Mouse (Mus musculus): ENCODE results near the gene St8sia6.
"Not testable (repeated sequence)": the region's sequence is repeated elsewhere in the genome, so short reads cannot be mapped to it uniquely, and the experiment has no call there.

St8sia6 gene

DNA sequence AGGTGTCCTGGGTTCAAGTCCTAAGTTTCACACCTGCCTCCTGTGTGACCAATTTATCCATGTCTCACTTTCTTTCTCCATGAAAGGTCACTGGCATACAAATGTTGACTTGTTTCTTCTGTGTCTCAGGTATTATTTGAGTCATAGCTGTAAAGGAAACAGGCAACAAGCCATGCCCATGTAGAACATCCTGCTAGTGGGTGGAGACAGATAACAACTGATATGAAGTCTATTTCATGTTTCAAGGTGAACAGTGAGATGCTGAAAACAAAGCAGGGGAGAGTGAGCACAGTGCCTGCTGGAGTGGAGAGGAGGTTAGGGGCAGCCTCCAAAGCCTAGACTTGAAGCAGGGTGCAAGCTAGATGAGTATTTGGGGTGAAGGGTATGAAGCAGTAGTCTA lies 33.5 kb downstream of the St8sia6 start:
- DNase-seq: no peak

DNA sequence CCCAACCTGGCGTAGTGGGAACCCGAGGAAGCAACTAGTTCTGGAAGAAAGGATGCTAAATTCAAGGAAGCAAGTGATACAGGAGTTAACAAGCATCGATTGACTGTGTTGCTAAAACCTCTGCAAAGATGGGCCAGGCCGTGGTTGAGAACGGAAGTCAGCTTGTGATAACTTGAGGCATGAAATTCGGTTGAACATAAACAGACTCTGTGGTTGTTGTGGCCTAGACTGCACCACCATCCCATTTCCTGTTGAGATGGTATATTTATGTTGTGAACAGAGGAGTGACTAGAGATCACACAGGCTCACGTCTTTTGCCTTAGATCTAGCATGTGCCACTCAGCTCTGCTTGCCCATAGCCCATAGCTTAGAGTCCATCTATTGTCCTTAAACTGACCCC lies 36.5 kb downstream of the St8sia6 start:
- no peak for DNase-seq

DNA sequence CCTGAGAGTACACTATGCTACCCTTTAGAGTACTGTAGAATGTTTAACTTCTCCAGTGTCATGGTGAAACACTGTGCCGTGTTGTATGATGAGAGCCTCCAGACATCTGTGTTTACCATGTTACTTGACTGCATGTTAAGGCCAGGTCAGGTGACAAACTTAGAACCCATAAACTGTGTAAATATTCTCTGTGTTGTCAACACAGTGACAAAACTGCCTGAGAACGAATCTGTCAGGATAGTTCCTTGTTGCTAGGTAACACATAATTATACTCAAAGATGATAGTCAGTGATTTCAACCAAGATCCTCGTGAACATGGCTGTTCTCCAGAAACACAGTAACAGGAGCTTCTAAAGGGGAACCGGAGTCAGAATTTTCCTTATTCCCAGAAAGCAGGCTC lies 38.1 kb downstream of the St8sia6 start:
- DNase-seq: no peak

DNA sequence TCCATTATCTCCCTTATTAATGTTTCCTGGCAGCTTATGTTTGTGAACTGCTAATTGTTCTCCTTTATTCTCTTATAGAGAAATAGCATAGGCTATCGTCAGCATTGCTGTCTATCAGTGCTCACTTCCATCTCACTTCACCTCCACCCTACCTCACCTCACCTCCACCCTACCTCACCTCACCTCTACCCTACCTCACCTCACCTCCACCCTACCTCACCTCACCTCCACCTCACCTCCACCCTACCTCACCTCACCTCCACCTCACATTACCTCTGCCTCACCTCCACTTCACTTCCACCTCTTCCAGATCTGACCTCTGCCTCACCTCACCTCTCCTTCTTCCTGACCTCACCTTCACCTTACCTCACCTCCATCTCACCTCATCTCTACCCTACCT lies 42.2 kb downstream of the St8sia6 start:
- DNase-seq: no peak

DNA sequence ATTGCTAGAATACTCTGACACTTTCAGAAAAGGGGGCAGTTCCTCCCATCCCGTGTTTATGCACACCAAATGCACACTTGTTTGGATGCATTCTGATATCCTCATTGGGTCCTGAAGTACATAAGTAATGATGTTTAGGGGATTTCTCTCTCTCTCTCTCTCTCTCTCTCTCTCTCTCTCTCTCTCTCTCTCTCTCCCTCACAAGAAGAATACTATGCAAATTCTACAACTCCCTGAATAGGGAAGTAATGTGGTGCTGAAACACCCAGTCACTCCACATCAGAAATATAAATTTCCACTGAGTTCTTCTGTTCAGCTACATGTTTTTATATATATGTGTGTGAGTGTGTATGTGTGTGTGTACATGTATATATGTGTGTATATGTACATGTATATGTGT lies 43.1 kb downstream of the St8sia6 start:
- no peak for DNase-seq

DNA sequence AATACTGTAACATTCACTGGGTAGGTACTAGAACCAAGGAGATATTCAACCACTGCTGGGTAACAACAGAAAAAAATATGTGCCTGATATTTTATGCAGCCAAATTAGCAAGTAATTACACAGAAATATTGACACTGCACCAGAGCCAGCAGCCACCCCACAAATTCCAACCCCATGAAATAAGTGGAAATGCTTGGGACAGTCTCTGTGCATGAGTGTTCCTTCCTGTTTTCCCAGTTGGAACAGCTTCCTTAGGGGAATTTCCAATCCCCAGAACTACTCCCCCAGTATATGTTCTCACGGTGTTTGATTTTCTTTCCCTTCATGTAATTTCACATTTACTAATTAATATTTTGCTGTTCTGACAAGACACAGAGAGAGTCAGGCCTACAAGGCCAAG lies 43.8 kb downstream of the St8sia6 start:
- DNase-seq: no peak

DNA sequence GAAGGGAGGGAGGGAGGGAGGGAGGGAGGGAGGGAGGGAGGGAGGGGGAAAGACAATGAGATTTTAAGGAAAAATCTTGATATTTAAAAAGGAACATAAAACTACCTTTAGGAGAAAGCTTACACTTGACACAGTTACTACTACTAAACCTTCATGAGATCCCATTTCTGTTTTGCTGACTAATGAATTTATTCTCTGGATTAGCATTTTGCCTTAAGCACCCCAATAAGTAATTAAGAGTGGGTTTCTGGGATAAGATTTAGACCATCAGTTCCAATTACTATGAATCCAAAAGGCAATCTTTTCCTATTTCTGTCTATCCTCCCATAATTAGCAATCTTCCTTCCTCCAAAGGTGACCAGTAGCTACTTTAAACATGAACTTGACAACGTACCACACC lies 44.7 kb downstream of the St8sia6 start:
- no peak for DNase-seq

DNA sequence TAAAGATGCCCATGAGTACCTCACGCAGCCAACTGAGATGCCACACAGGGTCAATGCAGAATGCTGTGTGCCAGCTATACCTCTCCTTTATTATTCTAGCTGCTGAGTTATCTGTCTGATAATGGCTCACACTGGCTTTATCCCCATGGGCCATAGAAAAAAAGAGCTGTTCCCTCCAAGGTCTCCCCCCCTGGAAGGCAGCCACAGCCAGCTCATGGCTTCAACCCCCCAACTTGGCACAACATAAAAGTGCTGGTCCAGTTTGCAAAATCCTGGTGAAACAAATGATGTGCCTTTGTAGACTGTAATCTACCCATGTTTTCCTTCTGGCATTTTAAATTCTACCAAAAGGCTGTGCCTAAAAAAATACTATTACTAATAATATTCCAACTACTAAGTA lies 46.3 kb downstream of the St8sia6 start:
- DNase-seq: no peak

DNA sequence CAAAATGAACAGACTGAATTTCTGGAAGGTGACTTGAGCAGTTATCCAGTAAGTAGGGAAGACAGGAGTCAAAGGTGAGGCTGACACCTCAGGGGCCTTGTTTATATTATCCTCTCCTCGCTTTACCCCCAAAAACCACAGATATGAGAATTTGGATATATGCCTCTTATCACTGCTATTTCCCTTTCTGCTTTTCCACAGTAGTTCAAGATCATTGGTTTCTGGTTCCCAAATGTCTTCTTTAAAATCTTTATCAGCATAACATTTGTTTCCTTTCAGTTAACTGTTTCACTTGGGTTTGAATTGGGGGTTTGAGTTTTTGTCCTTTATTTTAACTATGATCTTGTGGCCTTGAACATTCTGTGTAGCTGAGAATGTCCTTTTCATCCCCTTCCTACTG lies 47.8 kb downstream of the St8sia6 start:
- no peak for DNase-seq

DNA sequence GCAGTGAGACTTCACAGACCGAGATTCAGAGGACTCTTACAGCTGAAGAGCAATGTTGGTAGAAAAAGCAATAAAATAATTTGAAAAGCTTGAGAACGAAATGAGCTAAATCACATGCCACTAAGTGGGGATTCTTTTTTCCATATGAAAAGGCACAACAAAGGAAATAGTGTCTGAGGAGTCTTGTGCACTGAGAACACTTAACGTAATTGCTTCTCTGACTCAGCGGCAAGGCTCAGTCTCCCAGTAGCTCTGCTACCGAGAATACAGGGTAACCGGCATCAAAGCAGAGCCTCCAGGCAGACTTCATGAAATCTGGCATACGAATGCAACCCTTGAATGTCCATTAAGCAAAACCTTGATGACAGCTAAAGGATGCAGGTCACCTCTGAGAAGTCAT lies 55.2 kb downstream of the St8sia6 start:
- no peak for DNase-seq

DNA sequence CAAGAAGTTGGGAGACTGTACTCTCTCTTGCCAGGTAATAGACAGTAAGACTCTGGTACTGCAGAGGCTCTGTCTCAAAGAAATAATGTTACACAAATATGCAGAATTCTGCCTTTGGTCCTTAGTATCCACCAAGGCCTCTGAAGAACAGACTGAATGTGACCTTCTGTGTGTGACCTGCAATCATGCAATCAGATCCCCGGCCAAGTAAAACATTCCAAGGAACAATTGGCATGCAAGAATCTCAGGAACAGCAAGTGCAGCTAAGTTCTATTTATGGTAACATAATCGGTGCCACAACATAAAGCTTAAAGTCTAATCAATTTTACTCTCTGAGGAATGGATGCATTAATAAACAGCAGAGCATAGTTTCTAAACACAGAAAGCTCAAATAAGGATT lies 66.0 kb downstream of the St8sia6 start:
- DNase-seq: no peak

DNA sequence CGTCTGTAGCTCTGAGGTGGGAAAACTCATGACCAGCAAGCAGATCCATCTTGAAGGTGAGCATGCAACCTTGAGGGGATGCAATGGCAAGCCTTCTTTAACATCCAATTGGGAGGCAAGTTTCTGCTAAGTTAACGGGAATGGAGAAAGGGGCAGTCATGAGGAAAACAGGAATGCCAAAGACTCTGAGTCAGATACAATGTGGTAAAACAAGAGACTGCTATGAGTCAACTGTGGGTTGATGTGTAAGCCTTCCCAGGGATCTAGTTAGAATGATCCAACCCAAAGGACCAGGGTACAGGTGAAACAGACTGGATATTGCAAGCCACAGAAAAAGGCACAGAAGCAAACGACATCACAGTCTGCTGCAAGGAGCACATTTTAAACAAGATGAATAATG lies 68.3 kb downstream of the St8sia6 start:
- DNase-seq: no peak

DNA sequence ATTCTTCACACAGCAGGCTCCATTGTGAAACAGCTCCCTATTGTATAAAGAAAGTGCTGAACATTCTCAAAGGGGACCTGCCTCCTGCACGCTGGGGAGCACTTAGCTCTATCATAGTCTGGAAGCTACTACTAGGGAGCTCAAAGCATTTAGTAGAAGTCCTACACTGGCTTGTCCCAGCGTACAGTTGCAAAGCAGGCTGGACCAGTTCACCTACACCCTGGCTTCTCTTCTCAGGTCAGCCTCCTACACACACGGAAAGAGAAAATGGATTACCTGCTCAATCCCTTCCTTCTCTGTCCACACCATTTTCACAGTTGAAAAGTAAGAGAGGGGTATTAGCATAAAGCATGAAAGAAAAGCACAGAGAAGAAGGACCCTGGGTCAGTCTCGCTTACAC lies 71.6 kb downstream of the St8sia6 start:
- DNase-seq: no peak

DNA sequence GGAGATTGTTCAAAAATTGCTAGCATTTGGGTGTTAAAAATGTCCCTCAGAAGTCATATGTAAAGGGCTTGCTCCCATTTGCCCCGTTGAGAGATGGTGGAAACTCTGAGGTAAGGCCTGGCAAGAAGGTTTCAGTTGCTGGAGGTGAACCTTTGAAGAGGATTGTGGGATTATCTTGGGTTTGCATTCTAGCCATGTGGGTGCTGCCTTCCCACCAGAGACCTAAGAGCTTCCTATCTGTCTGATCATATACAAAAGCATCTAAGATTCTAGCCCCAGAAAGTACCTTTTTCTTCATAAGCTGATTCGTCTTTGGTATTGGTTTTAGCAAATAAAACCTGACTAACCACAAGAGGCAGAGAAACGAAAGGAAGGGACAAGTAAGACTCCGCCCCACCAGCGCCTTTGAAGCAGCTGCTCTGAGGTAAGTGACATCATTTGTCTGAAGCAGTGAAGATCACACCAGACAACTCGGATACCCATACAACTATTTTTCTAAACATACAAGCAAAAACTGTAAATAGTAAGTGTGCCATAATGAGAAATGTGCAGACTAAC lies 75.2 kb downstream of the St8sia6 start:
- no peak for DNase-seq

DNA sequence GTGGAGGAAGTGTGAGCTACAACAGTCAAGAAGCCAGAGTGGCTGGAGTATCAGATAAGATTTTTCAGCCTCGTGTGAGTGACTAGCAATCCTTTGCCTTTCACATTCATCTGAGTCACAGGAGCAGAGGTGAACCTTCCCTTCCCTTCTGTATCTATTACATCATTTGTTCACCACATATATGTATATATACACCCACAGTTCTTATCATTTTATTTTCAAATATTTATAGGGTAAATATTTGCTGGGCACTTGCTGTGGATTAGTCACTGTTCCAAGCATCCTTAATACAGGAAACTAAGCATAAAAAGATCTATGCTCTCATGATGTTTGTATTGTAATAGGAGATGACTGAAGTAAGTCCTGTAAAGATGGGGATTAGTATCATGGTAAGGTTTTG lies 85.1 kb downstream of the St8sia6 start:
- DNase-seq: no peak

DNA sequence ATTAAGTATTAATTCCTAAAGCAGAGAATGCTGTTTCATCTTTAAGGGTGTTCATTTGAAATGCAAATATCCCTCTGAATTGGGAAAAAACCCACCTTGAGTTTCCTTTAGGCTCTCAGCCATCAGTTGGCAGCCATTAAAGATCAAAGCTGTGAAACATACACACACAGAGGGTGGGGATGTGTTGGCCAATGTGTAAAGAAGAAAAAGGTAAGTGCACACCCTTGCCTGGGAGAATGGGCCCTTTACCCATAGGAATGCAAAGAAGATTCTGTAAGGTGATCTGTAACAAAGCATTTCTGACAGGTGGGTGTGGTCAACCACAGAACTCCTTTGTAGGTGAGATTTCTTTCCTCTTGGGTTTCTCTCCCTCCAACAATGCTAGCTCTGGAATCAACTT lies 96.3 kb downstream of the St8sia6 start:
- DNase-seq: no peak

DNA sequence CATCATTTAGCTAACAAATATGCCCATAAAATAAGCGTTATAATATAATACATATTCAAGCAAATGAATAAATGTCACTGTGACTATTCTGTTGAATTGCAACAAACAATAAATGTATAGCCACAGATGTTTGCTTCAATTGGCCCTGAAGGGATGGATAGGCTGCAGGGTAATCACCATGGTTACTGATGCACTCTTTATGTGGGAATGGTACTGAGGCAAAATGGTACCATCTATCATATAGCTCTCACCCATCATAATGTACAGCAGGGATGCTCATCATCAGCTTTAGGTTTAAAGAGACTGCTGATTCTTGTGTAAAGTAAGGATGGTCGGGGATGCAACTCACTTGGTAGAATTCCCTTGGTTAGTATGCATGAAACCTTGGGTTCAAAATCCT lies 99.4 kb downstream of the St8sia6 start:
- DNase-seq: no peak

DNA sequence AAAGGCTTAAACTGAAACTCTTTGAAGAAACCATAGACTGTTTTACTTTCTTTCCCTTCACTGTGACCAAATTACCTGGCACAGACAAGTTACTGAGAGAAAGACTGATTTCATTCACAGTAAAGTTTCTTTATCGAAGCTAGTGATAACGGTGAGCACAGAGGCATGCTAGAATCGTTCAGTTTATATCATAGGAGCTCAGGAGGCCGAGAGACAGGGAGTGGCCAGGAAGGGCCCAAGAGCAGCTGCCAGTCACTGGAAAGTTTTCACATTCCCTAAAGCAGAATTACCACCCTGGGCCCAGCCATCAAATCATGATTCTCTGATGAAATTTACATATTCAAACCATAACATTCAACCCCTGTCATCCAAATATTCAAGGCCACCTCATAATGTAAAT lies 109.5 kb downstream of the St8sia6 start:
- no peak for DNase-seq

DNA sequence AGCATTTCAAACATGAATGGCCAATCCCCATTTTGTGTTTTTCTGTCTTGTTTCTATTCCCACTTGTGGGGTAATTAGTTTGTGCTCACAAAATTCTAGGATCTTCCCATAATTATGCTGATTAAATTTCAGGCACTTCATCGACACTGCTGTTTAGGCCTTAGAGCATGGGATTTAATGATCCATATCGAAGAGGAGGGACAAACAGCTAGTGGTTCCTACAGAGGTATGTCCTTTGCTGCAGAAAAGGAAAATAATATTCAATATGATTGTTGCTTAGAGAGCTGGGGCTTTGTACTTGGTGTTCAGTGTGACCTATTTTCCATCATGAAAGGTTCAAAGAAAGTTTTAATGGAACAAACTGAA lies 110.7 kb downstream of the St8sia6 start:
- no peak for DNase-seq

DNA sequence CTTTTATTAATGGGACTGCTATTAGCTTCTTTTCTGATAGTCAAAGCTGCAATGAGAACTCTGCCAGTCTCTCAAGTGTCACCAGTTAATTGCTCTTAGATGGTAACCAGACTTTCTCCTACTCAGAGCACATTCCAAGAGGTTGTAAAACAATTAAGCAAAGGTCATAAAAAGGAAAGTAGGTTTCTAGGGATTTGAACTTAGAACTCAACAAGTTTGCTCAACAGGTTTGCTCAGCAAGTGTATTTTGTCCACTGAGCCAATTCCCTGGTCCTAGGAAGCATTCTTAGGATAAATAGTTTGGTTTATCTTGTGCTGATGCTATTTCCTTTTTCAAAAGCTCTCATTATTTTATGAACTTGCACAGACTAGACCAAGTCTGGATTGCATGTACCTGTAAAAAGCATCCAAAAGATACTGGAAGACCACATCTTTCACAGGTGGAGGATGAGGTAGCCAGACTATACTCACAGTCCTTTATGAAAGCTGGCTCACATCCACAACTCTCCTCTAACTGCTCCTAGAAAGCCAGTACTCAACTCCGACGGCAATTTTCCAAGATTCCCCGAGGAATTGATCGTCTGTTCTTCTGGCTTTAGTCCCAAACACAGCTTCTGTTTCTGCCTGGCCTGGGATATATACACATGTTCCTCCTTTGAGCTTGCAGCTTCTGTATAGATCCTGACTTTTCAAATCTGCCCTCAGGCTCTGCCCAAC lies 111.2 kb downstream of the St8sia6 start:
- no peak for DNase-seq

DNA sequence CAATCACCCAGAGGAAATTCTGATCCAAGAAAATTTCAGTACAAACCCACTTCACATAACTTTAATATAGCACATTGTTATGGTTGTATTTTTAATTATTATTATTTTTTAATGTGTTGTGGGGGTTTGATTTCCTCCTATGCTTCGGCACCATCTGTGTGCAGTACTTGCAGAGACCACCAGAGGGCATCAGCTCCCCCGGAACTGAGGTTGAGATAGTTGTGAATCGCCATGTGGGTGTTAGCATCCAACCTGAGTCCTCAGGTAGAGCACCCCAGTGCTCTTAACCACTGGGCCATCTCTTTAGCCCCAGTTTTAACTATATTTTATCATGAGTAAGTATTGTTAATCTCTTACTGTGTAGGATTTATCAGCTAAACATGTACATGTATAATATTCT lies 120.9 kb downstream of the St8sia6 start:
- no peak for DNase-seq

DNA sequence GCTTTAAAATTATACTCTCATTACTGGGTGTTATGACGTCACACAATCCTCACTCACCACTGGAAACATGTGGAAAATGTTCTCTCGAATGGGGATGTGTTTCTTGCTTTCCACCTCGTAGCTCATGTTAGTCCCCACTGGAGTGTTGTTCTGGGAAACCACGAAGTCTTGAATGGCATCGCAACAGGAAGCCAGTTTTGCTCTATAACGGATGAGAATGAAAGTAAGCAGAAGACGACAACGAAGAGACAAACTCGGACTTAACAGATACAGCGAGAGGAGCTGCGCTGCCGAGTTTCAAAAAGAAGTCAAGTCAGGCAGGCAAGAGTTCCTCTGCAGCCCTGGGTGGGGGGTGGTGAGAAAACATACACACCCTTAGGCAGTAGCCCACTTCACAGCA lies 121.4 kb downstream of the St8sia6 start:
- no peak for DNase-seq

DNA sequence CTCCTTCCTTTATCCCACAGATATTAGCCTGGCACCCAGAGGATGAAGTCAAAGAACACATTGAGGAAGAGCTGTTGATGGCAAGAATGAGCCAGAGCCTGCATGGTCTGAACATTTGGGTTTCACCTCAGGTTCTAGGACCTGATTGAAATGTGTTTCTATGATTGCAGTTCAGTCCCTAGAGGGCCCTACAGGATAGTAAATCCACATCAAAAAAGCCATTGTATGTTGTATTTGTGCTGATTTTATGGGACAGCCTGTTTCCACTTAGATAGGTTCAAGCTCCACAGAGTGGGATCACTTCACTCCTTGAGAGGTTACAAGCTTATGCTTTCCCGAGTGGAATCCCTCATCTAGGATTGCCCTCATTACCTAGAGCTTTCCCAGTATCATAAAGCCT lies 159.0 kb downstream of the St8sia6 start:
- DNase-seq: no peak

DNA sequence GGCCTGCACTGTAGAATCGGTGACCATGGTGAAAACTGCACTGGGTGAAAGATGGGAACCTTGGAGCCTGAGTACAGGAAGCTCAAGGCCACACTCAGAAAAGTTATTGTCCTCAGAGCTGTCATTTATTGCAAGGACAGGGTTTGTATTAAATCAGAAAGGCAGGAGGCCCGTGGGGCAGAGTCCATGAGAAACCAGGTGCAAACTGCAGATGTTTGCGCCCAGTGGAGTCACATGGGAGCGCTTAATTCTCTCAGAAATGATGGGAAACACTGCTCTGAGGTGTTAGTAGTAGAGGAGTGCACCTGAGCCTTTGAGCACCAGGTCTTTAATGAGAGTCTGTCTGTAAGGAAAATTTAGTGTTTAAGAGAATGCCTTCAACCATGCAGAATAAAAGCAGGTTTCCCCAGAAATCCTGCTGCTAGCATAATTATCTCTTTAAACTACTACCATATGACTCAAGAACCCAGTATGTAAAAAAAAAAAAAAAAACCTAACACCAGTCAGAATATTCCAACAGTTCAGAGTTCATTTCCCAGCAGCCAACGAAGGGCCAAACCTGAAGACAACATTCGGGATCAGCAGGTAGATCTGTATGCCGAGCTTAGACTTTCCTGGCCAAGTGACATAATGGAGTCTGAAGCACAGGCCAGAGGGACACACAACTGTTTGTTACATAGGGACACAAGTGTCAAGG lies 163.6 kb downstream of the St8sia6 start:
- no peak for DNase-seq

DNA sequence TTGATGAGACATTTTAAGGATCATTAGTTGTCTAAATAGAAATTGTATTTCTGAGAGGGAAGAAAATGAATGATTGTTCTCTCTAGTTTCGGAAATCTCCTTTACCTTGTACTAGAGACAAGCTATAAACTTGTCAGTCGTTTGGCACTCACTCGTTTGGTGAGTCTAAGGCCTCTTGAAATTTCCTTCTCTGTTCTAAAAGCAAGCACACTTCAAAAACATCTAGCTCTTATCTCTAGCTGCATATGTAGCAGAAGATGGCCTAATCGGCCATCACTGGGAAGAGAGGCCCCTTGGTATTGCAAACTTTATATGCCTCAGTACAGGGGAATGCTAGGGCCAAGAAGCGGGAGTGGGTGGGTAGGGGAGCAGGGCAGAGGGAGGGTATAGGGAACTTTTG lies 190.2 kb downstream of the St8sia6 start:
- not testable (repeated sequence) for DNase-seq

Data from right cerebral cortex, postnatal 25 days (tissue).